Mouse (Mus musculus) embryonic fibroblast, embryonic 13.5 days (primary cell): ENCODE measurements at regions not wholly inside any gene's neighbourhood (a gene's known extent, or its start where the extent isn't known, plus 50 kb on each side); places are given as distances from the start of the nearest gene placed in this dataset.

Experiments
- CTCF ChIP-seq: IDR thresholded peaks from 2 replicates; pipeline ENCODE4 v1.5.1; 2011; ENCODE audit warnings: mild to moderate bottlenecking, control low read depth, low read length, moderate library complexity, borderline replicate concordance; ENCODE audit not compliant: insufficient read depth
- POLR2A ChIP-seq: IDR thresholded peaks from 2 replicates; pipeline ENCODE4 v1.6.1; 2011; ENCODE audit warnings: low read depth, mild to moderate bottlenecking, control low read depth, low read length, moderate library complexity

- TF ChIP-seq CTCF (no peak), POLR2A (no peak)
Measured at GRCm38 (mm10) chr11:45495246-45495645, 356.6 kb upstream of the Clint1 start.
